Mouse (Mus musculus): ENCODE data around the gene Gm13289. TPM values are rescaled to one million over a fixed set of nuclear protein-coding genes. Genes with fewer than 3 reads are reported as not detected.
"Not testable (repeated sequence)": the region's sequence is repeated elsewhere in the genome, so short reads cannot be mapped to it uniquely, and the experiment has no call there.

Gene Gm13289
- polyA plus RNA-seq (2016; fragmentation: Nextera tagmentation; extraction: Ambion mirVana): not detected in 2 replicates

DNA sequence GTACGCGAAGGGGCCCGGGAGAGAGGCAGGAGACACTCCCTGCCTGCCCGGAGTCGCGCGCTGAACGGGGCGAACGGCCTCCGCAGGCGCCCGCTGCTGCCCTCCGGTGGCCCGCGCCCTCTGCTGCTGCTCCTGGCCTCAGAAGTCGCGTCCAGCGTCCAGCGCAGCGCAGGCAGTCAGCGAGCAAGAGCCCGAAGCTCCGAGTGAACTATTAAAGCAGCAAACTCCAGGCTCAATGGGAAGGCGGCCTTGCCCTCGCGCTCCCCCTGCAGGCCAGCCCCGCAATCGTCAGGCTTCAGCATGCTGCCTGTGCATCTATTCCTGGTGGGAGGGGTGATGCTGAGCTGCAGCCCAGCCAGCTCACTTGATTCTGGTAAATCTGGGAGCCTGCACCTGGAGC, at the start of gene Gm13289:
Gene Gm13289, plus strand, starts transcription at position 301 of the 400 bp plus-strand sequence.
- H3K36me3 ChIP-seq (replicated peaks); H3K27me3 ChIP-seq (replicated peaks; ENCODE audit: low read depth, poor library complexity, severe bottlenecking); H3K4me1 ChIP-seq; H3K9me3 ChIP-seq; H3K27ac ChIP-seq (replicated peaks); H3K4me3 ChIP-seq; DNase-seq (ENCODE audit: low spot score): not testable (repeated sequence)
- no CpG with 5 or more reads among the region's 29 CpGs for WGBS

DNA sequence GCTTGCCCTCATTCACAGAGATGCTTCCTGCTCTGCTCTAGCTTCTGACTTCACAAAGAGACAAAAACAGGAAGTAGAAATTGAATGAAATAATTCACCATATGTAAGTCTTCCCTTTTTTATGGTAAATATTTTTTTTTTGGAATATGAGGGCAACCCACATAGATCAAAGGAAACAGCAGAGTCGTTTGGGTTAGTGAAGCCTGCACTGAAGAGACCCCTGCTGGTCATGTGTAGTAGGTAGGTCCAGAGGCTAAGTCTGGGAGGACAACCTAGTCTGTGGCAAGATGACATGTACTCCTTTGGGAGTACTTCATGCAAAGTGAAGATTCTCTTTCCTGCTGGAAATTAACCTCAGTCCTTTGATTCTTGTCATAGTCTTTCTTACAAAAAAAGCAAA, 49.4 kb upstream of the Gm13289 start:
- Histone ChIP-seq H3K27ac (replicated peaks) (no peak overlapping the region), H3K9me3 (no peaks in the 10 kb centered on the region), H3K36me3 (replicated peaks) (no peaks in the 10 kb centered on the region), H3K27me3 (replicated peaks; ENCODE audit: low read depth, poor library complexity, severe bottlenecking) (no peaks in the 10 kb centered on the region), H3K4me3 (no peak overlapping the region), H3K4me1 (no peaks in the 10 kb centered on the region)
- peak; percentile 25 for DNase-seq (ENCODE audit: low spot score)
- 5% methylated on average over 1 of the region's 1 CpGs for WGBS

DNA sequence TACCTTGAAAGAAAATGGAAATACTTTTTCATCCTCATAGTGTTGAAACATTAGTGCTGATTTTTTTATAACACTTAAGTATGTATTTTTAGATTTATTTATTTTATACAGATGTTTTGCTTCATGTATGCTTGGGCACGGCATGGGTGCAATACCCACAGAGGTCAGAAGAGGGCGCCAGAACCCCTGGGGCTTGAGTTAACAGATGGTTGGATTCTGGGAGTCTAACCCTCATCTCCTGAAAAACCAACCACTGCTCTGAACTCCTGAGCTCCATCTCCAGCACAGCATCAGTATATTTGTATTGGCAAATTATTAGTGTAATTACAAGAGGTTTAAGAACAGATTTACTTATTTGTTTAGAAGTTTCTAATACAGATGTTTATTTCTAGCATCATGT, 38.2 kb upstream of the Gm13289 start:
- H3K36me3 ChIP-seq (replicated peaks): no peaks in the 10 kb centered on the region
- WGBS: 4% methylated on average over 2 of the region's 2 CpGs

DNA sequence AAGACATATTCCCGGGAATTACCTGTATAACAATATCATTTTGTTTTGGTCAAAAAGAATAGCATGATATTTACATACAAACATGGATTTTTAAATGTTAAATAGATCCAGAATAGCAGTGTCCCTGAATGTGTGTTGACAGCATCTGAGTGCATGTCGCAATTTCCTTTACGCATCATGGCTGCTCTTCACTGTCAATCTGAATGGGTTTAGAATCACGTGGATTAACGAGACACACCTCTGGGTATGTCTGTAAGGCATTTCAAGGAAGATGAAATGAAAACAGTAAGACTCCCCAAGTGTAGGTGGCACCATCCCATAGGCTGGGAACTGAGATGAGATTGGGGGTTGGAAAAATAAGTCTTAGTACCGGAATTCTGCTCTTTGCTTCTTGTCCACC, 37.7 kb upstream of the Gm13289 start:
- no peak for DNase-seq (ENCODE audit: low spot score)
- H3K9me3 ChIP-seq: no peaks in the 10 kb centered on the region
- WGBS: 90% methylated on average over 6 of the region's 6 CpGs
- no peaks in the 10 kb centered on the region for H3K27me3 ChIP-seq (replicated peaks; ENCODE audit: low read depth, poor library complexity, severe bottlenecking)
- no peak overlapping the region for H3K4me3 ChIP-seq
- no peaks in the 10 kb centered on the region for H3K4me1 ChIP-seq
- no peak overlapping the region for H3K27ac ChIP-seq (replicated peaks)
- H3K36me3 ChIP-seq (replicated peaks): no peaks in the 10 kb centered on the region

More for the DNA sequence above, 38.2 kb upstream of the Gm13289 start:
- peak; percentile 84 for DNase-seq (ENCODE audit: low spot score)
- H3K9me3 ChIP-seq: no peaks in the 10 kb centered on the region
- H3K27me3 ChIP-seq (replicated peaks; ENCODE audit: low read depth, poor library complexity, severe bottlenecking): no peaks in the 10 kb centered on the region
- no peaks in the 10 kb centered on the region for H3K4me1 ChIP-seq
- H3K27ac ChIP-seq (replicated peaks): no peak overlapping the region
- no peak overlapping the region for H3K4me3 ChIP-seq

DNA sequence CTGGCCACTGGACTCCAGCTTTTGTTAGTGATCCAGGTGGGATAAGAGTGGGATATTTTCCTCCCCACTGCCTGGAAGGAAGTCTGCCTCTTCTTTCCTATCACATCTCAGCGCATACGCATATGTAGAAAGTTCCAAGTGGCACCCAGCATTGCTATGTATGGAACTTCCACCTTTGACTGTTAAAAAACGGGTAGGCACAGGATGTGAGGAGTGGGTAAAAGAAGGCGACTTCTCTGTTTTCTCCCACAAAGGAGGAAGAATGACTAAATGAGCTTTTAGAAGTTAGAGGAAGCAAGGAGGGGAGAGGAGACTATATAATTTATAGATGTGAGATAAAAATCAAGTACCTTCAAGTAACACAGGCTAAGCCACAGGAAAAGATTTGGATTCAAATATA, 35.3 kb upstream of the Gm13289 start:
- H3K27ac ChIP-seq (replicated peaks): no peak overlapping the region
- DNase-seq (ENCODE audit: low spot score): no peak
- H3K36me3 ChIP-seq (replicated peaks): no peaks in the 10 kb centered on the region
- no peaks in the 10 kb centered on the region for H3K27me3 ChIP-seq (replicated peaks; ENCODE audit: low read depth, poor library complexity, severe bottlenecking)
- H3K4me3 ChIP-seq: no peak overlapping the region
- no peaks in the 10 kb centered on the region for H3K9me3 ChIP-seq
- H3K4me1 ChIP-seq: no peaks in the 10 kb centered on the region
- WGBS: 91% methylated on average over 4 of the region's 4 CpGs

DNA sequence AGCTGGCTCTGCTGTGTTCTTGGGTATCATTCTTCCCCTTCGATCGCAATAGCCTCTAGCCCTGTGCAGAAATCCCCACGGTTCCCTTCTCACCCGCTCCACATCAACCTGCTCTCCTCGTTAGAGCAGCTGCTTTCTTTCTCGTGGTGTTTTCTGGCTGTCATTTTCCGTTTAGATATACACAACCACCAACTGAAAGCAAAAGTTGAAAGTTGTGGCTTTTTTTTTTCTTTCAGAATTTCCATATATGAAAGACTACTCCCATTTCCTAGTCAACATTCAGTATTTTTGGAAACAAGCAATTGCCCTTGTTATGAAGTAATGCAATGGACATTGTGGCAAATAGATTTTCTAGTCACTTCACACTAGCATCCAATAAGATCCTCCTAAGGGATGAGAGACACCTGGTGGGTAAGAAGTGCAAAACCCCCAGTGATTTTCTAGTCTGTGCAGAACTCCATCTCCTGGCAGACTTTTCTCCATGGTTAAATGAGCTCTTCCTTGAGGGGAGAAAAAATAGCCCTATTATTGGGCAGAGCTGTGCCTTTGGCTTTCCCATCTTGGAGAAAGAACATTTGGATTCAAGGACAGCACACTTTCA, 33.9 kb upstream of the Gm13289 start:
- no peak for DNase-seq (ENCODE audit: low spot score)
- 84% methylated on average over 7 of the region's 7 CpGs for WGBS
- H3K4me3 ChIP-seq: no peak overlapping the region

DNA sequence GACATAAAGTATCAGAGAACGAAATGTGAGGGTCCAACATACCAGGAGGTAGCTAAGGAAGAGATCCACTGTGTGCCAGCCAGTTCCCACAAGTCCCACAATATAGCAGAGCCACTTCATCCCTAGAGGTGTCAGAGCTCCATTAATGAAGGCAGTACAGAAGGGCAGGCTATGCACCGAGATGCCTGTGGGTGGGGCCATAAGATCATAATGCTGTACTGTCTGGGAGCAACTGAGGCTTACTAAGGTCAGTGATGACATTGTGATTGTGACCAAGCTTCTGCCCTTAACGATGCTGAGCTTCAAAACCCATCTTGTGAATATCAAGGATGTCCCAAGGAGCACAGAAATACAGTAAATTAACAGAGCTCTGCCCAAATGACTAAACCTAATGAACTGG, 32.5 kb upstream of the Gm13289 start:
- no peak for DNase-seq (ENCODE audit: low spot score)
- Histone ChIP-seq H3K9me3 (no peaks in the 10 kb centered on the region), H3K27ac (replicated peaks) (no peak overlapping the region), H3K4me1 (no peaks in the 10 kb centered on the region), H3K27me3 (replicated peaks; ENCODE audit: low read depth, poor library complexity, severe bottlenecking) (no peaks in the 10 kb centered on the region), H3K36me3 (replicated peaks) (no peaks in the 10 kb centered on the region), H3K4me3 (no peak overlapping the region)
- 77% methylated on average over 3 of the region's 3 CpGs for WGBS

More for the DNA sequence above, 33.9 kb upstream of the Gm13289 start:
- H3K27me3 ChIP-seq (replicated peaks; ENCODE audit: low read depth, poor library complexity, severe bottlenecking): no peaks in the 10 kb centered on the region
- no peaks in the 10 kb centered on the region for H3K36me3 ChIP-seq (replicated peaks)
- H3K4me1 ChIP-seq: no peaks in the 10 kb centered on the region
- H3K27ac ChIP-seq (replicated peaks): no peak overlapping the region
- H3K9me3 ChIP-seq: no peaks in the 10 kb centered on the region

DNA sequence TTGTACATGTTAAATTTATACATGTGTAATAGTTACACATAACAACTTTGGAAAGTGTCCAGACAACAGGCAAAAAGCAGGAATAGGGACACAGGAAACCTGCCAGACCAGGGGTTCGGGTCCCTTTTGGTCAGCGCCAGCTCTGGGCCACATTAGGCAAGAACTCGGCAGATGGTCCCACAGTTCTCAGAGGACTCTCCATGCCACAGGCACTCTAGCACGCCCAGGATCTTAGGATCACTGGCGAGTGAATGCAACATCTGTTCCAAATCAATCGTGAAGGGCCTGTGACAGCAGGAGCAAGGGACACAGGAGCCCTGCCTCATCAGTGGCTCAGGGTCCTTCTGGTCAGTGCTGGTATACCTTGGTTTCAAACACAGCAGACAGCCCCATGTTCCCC, 26.8 kb upstream of the Gm13289 start:
- no peaks in the 10 kb centered on the region for H3K36me3 ChIP-seq (replicated peaks)
- 43% methylated on average over 6 of the region's 6 CpGs for WGBS

DNA sequence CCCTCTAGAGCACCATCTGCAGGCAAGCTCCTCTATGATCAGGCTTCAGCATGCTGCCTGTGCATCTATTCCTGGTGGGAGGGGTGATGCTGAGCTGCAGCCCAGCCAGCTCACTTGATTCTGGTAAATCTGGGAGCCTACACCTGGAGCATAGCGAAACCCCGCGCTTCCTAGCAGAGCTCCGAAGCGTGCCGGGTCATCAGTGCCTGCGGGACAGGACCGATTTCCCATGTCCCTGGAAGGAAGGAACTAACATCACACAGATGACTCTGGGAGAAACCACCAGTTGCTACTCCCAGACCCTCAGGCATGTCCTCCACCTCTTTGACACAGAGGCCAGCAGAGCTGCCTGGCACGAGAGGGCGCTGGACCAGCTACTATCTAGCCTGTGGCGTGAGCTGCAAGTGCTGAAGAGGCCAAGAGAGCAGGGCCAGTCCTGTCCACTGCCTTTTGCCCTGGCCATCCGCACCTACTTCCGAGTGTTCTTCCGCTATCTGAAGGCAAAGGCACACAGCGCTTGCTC, 21.8 kb upstream of the Gm13289 start, which contains the start of gene Gm13271:
Gene Gm13271, plus strand, starts transcription at position 51 of the 523 bp plus-strand sequence.
- 73% methylated on average over 15 of the region's 15 CpGs for WGBS
- not testable (repeated sequence) for H3K36me3 ChIP-seq (replicated peaks); H3K4me3 ChIP-seq; H3K4me1 ChIP-seq; DNase-seq (ENCODE audit: low spot score); H3K27ac ChIP-seq (replicated peaks); H3K27me3 ChIP-seq (replicated peaks; ENCODE audit: low read depth, poor library complexity, severe bottlenecking); H3K9me3 ChIP-seq

More for the DNA sequence above, 26.8 kb upstream of the Gm13289 start:
- no peaks in the 10 kb centered on the region for H3K27me3 ChIP-seq (replicated peaks; ENCODE audit: low read depth, poor library complexity, severe bottlenecking)
- H3K27ac ChIP-seq (replicated peaks): no peak overlapping the region
- H3K4me1 ChIP-seq: peaks cover 5% of the 10 kb centered on the region; the same call in 1 of the 2 replicates
- H3K4me3 ChIP-seq: no peak overlapping the region
- DNase-seq (ENCODE audit: low spot score): no peak
- H3K9me3 ChIP-seq: no peaks in the 10 kb centered on the region

DNA sequence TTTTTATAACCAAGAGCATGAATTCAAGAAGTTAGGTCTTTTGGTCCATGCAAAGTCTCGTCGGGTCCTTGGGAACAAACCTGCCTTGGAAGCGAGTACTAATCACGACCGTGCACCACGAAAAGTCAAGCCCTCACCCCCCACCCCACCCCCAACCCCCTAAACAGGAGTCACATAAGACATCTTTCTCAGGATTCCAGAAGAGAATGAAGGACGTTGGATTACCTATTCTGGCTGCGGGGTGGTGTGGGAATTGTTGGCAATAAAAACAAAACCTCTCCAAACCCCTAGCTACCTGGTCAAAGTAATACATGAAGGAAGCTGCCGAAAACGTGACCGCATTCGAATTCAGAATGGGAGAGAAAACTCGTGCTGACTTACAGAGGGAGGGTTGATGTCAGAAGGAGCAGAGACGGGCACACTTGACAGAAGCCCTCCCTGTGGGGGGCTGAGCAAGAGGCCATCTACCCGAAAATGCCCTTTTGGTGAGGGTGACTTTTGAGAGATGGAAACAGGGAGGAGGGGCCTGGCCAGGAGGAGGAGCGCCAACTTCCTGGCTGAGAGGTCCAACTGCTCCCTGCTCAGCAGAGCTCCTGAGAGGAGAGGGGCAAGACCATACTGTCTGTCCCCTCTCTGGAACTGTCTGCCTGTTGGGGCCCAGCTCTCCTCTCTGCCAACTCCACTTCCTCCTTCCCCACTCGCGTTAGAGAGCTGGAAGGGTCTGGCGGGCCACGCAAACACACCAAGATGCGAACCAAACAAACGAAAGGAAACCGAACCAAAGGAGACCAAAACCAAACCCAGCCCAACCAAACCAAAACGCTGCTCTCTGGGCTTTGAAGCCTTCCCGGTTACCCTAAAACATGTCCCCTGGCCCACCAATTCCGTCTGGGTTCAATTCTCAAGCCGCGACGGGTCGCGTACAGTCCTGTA, 19.9 kb upstream of the Gm13289 start:
- H3K9me3 ChIP-seq; H3K27me3 ChIP-seq (replicated peaks; ENCODE audit: low read depth, poor library complexity, severe bottlenecking); H3K36me3 ChIP-seq (replicated peaks); H3K4me1 ChIP-seq: not testable (repeated sequence)
- DNase-seq (ENCODE audit: low spot score): peak; percentile 43
- Histone ChIP-seq H3K4me3 (peak overlapping the region; percentile 61), H3K27ac (replicated peaks) (peak overlapping the region; percentile 84)
- WGBS: 15% methylated on average over 29 of the region's 31 CpGs

DNA sequence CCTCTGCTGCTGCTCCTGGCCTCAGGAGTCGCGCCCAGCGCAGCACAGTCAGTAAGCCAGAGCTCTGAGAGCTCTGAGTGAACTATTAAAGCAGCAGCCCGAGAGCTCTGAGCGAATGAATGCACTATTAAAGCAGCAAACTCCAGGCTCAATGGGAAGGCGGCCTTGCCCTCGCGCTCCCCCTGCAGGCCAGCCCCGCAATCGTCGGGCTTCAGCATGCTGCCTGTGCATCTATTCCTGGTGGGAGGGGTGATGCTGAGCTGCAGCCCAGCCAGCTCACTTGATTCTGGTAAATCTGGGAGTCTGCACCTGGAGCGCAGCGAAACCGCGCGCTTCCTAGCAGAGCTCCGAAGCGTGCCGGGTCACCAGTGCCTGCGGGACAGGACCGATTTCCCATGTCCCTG, 19.1 kb upstream of the Gm13289 start:
- not testable (repeated sequence) for H3K36me3 ChIP-seq (replicated peaks); H3K9me3 ChIP-seq; H3K27me3 ChIP-seq (replicated peaks; ENCODE audit: low read depth, poor library complexity, severe bottlenecking); H3K4me1 ChIP-seq
- Histone ChIP-seq H3K27ac (replicated peaks) (peak overlapping the region; percentile 84), H3K4me3 (peak overlapping the region; percentile 61)
- DNase-seq (ENCODE audit: low spot score): peak; percentile 86
- under 1% methylated on average over 21 of the region's 21 CpGs for WGBS

DNA sequence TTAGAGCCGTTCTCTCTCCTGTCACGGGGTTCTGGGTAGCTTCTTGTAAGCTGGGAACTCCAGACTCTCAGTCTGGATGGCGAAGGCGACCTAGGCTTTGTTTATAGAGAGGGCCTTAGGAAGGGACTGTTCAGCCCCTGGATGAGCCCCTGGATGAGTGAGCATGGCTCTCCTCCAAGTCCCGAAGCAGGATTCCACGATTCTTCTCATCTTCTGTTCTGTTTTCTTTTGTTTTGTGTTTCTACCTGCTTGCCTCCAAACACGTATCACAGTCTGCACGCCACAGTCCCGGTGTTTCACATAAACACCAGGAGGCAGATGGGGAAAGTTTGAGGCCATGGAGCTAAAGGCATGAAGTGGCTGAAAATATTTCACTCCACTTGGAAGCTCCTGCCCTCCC, 18.0 kb upstream of the Gm13289 start:
- H3K27me3 ChIP-seq (replicated peaks; ENCODE audit: low read depth, poor library complexity, severe bottlenecking); DNase-seq (ENCODE audit: low spot score); H3K4me1 ChIP-seq; H3K4me3 ChIP-seq; H3K27ac ChIP-seq (replicated peaks); H3K9me3 ChIP-seq; H3K36me3 ChIP-seq (replicated peaks): not testable (repeated sequence)
- 84% methylated on average over 9 of the region's 9 CpGs for WGBS
